Mouse (Mus musculus) cerebellum, adult 8-10 months (tissue): ENCODE measurements at regions not wholly inside any gene's neighbourhood (a gene's known extent, or its start where the extent isn't known, plus 50 kb on each side); places are given as distances from the start of the nearest gene placed in this dataset.

Experiments
- DNase-seq: peaks from one replicate; pipeline ENCODE4 v3.0.0; 2022

- peak; percentile 5 for DNase-seq
These were observed 139.4 kb downstream of the Gm15262 start for GRCm38 (mm10) chrX:161426625-161427024.

- no peak for DNase-seq
These were observed 140.8 kb downstream of the Gm15262 start for GRCm38 (mm10) chrX:161428012-161428411.

GRCm38 (mm10) chrX:161435348-161435747 lies 148.1 kb downstream of the Gm15262 start:
- no peak for DNase-seq
